Mouse (Mus musculus) 3134 (cell line): ENCODE results near the gene Tmem80.
A peak's percentile ranks its signal among the peaks of the same experiment; 100 is the strongest.

Experiments used
- DNase-seq: peaks from one replicate; pipeline ENCODE4 v3.0.0-alpha.2; 2011; ENCODE audit warnings: low spot score; ENCODE audit not compliant: insufficient read length; ENCODE audit errors: extremely low read depth

Gene Tmem80

DNA sequence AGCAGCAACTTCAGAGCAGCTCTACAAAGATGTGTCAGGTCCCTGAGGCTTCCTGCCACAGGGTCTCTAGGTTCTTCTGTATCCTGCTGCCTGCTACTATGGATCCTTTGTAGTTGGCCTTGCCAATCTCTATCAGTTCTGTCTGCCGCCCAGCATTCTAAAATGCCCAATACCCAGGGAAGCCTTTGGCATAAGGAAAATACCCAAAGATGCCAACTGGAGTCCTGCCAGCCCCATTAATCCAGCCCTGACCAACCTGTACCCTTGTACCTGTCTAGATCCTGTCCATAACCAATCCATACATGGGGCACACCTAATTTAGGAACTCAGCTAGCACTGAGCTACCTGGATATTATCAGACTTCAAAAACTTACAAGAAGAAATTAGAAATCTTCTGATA is 2.9 kb upstream of the Tmem80 start:
- no peak for DNase-seq

DNA sequence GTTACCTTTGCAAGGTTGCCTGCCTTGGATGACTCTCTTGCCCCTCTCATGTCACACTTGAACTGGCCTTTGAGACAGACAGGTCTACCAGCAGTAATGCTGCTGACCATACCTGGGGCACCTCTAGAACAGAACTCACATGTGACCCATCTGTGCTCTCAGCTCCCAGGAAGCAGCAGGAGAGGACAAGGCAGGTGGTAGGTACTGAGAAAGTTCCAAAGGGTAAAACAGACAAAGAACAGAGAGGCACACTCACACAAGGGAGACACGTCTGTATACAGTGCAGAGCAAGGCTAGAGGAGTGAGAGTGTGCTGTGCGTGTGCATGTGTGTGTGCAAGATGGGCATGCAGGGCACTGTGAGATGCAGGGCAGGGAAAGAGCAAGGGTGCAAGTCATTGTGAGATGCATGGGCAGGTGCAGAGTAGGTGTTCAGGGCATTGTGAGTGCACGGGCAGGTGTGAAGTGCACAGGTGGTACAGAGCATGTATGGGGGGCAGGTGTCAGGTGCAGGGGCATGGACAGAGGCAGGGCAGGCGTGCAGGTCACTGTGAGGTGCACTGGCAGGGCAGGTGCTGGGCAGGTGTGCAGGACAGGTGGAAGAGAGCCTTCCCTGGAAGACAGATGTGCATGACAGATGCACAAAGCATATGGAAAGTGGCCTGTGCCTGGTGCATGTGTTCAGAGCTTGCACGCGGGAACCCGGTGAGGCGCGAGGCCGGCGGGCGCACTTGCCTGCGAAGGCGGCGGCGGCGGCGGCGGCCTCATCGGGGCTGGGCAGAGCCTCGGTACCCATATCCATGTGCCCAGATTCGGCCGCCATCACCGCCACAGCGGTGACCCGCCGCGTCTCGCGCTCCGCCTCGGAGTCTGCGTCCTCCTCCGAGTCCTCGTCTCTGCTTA is 743 bp upstream of the Tmem80 start:
- DNase-seq = no peak

DNA sequence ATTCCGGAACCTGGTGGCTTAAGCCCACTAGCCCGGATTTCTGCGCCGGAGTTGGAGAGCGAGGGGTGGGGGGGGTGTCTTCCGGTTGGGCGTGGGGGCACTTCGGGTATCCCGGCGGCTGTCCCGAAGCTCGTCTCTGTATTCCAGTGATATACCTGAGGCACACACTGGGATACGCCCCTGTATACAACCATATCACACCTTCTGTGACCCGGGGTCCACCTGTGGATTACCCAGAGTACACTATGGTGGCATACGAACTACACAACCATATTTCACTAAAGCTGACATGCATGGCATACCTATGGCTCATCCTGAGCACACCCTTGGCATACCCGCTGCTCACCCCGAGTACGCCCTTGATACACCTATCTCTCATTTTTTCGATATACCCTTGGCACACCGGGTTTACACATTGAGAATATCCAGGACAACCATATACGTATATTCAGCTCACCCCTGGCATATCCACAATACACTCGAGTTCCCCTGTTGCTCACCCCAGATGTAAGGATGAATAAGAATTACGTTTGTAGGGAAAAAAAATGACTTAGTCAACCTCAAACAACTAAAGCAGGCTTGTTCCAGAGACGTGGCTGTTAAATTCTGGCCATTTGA is 943 bp downstream of the Tmem80 start:
- no peak for DNase-seq

DNA sequence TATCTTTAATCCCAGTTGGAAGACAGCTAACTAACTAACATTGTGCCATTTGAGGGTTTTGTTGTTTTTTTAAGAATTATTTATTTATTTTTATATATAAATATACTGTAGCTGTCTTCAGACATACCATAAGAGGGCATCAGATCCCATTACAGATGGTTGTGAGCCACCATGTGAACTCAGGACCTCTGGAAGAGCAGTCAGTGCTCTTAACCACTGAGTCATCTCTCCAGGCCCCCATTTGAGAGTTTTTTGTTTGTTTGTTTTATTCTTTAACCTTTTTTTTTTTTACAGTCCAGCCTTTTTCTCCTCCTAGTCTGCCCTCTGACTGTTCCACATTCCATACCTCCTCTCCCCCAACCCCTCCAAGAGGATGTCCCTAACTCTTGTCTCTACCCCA is 3.2 kb downstream of the Tmem80 start:
- no peak for DNase-seq

DNA sequence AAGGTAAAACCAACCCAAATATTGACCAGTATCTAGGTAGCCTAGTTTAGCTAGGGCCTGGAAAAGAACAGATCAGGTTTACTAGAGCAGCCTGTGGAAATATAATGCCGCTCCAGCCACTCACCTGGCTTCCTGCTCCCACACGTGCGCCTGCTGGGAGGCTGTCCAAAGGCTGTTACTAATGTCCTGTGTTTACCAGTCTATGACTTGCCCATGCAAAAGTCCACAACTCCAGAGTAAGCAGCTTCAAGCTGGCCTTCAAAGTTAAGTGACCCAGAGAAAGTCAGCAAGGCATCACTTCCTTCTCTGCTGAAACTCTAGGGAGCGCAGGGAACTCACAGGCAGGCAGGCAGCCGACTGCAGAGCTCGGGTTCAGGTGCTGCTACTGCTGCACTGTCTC is 4.5 kb downstream of the Tmem80 start:
- DNase-seq = no peak

DNA sequence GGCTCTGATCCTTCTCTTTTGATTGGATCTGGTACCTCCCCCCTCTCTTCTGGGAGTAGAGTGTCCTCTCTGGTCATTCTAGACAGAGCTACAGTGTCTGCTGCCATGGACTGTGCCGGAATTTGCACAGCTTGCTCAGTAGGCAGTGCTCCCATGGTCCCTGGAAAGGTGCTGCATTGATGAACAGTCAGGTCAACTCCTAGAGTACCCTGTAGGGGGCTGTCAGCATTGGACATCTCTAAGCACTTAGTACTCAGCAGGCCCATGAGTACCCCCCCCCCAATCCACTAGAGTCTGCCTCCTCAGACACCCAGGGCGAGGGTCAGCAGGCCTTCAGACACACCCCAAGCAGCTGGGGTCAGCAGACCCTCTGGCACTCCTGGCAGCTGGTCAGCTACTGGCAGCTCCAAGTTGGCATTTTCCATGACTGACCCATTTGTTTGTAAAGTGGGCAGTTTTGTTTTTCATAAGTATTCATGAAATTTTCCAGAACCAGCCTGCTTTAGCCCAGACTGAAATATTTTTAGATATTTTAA is 7.6 kb downstream of the Tmem80 start:
- no peak for DNase-seq

DNA sequence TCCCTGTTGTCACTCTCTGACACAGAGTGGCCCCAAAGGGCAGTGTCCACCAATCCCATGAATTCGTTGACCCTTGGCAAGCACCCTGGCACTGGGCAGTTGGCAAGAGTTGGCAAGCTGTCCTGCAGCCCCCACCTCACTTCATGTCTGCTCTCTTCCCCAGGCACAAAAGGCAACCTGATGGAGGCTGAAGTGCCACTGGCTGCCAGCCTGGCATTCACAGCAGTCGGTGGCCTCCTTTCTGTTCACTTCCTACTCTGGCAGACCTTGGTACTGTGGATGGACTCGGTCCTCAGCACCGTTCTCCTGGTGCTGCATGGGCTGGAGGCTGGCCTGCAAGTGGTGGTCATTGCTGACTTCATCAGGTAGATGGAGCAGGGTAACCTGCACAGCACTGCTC is 8.1 kb downstream of the Tmem80 start:
- DNase-seq = no peak

DNA sequence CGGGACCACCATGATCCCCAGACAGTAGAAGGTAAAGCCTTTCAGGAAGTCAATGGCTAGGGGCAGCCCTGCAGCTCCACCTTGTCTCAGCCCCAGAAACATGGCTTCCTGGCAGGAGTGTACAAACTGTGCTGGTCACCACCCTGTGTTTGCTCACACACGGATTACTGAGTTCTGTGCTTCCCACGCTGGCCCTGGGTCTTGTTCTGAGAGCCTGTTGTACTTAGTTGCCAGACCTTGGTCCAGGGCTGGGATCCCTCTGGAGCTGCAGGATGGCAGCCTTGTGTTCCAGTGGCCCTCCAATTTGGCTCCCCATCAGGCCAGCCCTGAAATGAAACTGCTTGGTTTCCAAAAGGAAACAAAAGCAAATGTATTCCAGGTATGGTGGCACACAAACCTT is 8.8 kb downstream of the Tmem80 start:
- DNase-seq = no peak

DNA sequence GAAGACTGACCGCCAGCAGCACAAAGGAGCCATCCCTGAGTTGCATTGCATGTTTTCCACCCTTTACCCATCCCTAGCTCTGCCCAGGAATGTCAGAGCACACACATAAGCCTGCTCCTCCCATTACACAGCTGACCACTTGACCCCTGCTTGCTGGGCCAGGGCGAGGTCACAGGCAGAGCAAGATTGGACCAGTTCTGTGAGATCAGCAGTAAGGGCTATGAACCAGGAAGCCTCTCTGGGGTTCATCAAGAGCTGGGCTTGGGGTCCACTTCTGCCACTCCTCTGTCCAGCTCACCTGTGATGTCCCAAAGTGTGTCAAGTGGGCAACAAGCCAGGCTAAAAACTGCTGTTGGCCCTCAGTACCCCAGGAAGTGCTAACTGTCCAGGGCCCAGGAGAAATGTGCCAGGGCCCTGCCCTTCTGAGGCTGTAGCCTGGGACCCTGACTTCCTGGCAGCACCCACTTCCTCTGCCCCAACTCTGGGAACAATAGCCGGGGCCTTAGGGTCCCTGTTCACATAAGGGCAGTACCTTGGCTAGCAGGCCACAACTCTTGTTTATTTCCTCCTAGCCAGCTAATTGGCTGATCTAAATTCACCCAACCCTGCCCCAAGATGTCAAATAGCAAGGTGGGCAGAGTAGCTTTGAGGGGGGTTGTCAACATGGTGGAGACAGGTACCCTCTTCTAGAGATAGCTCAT is 10.3 kb downstream of the Tmem80 start:
- no peak for DNase-seq

DNA sequence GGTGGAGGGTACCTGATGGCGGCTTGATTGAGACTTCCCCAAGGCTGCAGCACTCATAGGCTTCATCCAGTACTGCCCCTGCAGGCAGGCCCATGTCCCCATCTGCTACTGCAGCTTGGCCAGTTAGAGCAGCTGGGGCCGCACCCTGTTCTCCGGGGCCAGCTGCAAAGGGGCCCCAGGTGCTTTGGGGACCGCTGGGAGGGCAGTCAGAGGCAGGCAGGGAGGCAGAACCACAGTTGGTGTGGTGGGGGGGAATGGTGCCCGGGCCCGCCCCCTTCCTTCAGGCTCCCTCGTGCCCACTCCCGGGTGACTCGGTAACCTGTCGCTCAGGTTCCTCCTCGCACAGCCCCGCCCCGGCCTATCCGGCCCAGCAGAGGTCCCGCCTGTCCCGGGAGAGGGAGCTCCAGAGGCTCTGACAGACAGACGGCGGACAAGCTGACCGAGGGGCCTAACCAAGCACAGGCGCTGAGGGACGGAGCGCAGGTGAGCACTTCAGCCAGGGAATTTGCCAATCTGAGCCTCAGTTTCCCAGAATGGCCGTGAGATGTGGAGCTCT is 11.1 kb downstream of the Tmem80 start, which contains the start of gene Eps8l2:
Gene Eps8l2 (plus strand): TSS at position 305 of the 556 bp plus-strand sequence.
- peak; percentile 86 for DNase-seq

DNA sequence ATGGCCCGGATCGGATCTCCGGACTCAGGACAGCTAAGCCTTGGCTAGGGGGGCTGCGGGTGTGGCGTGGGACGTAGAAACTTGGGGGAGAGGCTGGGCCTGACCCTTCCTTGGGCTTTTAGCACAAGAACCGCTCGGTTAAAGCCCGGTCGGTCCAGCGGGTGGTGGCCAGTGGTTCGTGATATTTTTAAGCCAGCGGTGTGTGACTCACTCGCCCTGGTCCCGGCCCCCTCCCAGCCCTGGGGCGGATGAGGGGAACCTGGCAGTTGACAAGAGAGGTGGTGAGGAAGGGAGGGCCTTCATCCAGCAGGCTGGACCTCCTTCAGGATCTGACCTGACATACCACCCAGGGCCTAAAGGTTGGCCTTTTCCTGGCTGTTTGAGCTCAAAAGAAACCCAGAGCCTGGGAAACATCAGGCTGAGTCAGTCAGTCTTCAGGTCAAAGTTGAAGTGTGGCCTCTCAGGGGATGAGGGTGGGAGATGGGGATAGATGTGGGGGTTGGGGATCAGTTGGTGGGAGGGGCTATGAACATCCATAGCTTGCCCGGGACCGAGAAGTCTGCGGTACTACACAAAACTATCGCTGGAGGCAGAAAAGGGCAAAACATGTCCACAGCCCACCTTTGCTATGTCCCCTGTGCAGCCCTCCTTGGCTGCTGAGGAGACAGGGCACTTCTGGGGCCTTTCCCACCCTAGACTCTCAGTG is 11.8 kb downstream of the Tmem80 start:
- peak; percentile 80 for DNase-seq

DNA sequence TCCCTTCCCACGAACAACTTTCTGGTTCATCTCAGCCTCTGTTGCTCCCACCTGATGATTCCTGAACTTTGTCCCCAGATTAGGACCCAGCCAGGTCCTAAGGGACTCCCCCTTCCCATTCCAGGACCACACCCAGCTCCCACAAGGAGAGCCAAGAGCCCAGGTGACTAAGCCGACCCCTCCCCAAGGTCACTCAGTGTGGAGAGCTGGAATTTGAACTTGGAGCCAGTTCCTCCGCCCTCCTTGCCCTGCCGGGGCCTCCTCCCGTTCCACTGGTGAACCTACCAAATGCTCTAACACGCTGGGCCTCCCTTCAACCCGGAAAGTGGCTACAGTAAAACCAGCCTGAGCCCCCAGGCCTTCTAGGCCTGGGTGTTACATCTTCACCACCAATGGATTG is 12.5 kb downstream of the Tmem80 start:
- no peak for DNase-seq

DNA sequence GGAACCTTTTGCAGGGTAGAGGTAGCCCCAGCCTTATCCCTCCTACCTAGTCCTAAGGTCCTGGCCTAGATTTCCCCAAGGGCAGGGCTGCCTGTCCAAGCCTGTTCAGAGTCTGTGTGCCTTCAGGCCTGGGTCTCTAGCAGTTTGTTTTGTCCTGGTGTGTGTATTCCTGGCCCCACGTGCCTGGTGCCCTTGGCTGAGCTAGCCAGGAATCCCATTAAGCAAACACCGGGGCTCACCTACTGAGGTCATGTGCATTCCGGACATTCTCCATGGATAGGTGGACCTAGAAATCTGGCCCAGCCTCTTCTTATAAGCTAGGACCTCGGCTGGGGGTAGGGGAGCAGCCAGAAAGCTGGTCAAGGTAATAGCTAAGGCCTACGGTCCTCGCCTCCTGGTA is 12.9 kb downstream of the Tmem80 start:
- no peak for DNase-seq

DNA sequence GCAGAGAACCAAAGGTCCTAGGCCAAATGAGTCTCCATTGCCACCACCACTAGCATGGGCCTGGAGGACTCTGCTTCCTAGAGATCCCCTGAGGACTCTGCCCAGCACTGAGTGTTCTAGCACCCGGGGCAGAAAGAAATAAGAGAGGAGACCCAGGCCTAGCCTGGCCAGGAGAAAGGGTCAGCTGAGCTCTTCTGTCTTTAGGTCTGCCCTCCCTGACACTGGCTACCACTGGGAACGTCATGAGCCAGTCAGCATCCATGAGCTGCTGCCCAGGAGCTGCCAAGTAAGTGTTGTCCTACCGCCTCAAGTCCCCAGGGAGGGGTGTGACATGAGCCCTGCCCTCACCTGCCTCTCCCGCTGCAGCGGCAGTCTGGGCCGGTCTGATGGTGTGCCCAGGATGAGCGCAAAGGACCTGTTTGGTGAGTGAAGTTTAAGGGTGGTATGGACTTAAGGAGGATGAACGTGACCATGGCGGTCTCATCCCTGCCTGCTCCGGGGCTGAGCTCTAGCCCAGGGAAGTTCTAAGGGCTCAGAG is 14.2 kb downstream of the Tmem80 start:
- DNase-seq = no peak

DNA sequence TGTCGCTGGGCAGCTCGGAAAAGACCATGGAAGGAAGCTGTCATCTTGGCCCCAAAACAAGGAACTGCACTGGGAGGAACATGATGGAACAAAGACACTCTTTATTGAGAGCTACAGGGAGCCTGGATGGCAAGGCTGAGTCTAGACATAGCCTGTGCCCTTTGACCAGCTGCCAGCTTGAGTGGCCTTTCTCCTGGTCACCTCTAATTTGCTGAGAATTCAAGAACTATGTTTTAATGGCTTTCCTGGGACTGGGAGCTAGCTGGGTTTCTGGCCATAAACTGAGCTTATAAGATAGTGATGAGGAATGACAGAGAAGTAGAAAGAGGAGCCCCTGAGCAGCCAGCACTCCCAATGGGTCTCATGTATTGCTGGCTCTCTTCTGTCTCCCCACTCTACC is 15.7 kb downstream of the Tmem80 start:
- DNase-seq = no peak

DNA sequence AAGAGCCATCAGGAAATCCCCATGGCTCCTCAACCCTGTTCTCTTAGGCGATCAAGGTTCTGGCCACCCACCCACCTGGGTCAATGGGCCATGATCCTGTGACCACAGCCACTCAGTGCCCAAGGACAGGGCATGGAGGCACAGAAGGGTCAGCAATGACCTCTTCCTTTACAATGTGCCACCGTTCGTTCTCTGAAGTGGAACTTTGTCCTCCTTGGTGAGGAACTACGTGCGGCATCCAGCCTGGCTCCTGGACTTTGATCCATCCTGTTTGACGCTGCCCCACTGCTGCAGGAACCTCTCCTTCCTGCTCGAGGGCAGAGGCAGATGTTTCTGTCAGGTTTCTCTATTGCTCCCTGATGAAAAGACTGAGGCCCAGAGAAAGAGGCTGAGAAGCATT is 16.2 kb downstream of the Tmem80 start:
- no peak for DNase-seq

DNA sequence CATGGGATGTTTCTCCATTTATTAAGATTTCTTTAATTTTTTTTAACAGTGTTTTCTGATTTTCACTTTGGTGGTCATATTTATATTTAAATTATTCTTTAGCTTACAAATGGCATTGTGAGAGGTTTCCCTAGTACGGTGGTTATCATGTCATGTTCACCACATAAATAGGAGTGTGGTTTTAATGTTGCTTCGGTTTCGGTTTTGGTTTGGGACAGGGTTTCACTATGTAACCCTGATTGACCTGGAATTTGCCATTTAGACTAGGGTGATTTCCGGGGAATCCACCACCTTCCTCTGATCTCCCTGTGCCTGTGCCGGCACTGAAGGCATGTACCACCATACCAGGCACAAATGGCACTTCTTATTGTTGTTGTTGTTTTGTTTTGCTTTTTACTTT is 17.2 kb downstream of the Tmem80 start:
- DNase-seq = no peak

DNA sequence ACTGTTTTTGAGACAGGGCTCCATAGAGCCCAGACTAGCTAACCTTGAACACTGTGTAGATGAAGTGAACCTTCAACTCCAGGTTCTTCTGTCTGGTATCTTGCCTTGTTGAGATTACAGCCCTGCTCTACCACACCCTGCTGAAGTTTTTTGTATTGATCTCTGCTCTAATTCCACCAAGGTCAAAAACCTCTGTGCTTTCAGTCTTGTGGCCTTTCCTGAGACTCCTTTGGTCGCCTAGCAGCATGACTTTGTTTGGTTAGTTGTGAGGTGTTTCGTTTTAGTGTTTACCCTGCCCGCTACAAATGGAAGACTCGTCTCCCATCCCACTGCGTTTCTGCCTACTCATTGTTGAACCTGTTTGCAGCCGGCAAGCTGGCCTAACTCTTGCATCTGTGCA is 23.5 kb downstream of the Tmem80 start:
- no peak for DNase-seq

DNA sequence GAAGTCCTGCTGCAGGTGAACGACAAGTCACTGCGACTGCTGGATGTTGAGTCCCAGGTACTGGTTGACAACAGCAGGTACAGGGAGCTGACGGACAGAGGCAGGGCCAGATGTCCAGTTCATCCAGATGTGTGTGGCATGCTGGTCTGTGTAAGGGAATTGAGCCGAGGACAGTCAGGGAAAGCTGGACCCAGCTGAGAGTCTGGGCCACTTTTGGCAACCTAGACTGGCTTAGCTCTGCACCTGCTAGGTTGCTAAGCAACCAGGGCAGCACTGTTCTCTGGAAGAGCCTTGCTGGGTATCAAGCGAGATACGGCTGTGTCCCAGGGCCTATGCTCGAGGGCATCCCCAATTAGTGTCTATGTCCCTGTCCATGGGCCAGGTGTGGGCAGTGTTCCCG is 27.5 kb downstream of the Tmem80 start:
- DNase-seq = no peak

DNA sequence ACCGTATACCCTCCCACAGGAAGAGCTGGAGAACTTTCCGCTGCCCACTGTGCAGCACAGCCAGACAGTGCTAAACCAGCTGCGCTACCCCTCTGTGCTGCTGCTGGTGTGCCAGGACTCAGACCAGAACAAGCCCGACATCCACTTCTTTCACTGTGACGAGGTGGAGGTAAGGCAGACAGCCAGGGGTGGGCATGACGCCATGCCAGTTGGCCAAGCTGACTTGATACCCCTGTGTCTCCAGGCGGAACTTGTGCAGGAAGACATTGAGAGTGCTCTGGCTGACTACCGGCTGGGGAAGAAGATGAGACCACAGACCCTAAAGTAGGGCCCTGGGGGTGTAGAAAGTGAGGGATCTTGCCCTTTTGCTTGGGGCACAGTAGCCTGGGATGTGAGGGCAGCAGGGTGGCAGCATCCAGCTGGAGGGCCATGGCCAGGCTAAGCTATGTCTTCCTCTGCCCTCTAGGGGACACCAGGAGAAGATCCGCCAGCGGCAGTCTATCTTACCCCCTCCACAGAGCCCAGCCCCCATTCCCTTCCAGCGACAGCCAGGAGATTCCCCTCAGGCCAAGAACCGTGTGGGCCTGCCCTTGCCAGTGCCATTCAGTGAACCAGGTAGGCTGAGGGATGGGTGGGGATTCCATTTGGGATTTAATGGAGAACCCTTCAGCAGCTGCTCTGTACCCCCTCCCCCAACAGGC is 28.2 kb downstream of the Tmem80 start:
- no peak for DNase-seq
